Mouse (Mus musculus): Measurements from ENCODE around the gene Hist1h2ao. TPM values are rescaled to one million over a fixed set of nuclear protein-coding genes. Genes with fewer than 3 reads are reported as not detected.

Gene Hist1h2ao
- polyA plus RNA-seq, 1 experiment from 2014 or later, result not detected

DNA sequence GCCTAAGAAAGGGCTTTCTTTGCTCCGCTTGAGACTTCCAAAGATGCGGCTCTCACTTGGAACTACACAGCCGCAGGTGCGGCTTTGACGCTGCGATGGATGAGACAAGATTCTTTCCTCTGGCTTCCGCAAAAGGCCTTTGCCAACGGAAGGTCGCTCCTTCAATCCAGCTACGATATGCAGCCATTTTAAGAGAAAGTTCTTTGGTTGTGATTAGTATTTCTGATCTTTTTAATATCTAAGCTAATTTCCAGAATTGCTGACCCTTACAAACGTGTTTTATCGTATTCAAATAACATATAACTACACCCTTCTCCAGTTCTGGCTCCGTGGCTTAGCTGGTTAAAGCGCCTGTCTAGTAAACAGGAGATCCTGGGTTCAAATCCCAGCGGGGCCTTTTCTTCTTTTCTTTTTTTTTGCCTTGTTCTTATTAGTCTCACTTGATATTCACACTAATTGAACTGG is 45.5 kb downstream of the Hist1h2ao start:
- no peak overlapping the region for H3K9ac ChIP-seq
- ATAC-seq (ENCODE audit: insufficient number of reproducible peaks, insufficient read depth, low FRiP score, low TSS enrichment), result no peak
- no peak overlapping the region for H3K27ac ChIP-seq

More for the DNA sequence above, 45.5 kb downstream of the Hist1h2ao start:
- Histone ChIP-seq H3K4me3 (peak overlapping the region; percentile 39), H3K36me3 (no peaks in the 10 kb centered on the region), H3K27me3 (no peaks in the 10 kb centered on the region), H3K4me1 (no peaks in the 10 kb centered on the region), H3K4me2 (replicated peaks) (peak overlapping the region; percentile 45), H3K9me3 (no peaks in the 10 kb centered on the region)
- 1% methylated on average over 15 of the region's 15 CpGs for WGBS

Small RNA genes lying within 50 kb of the gene (microRNA-seq; reads per million reads assigned to microRNA genes)
- gene Gm19658 (not detected), gene Gm44346 (not detected), gene Gm44466 (not detected)

Other genes with a start within 250 kb of the Hist1h2ao start
- not detected in 2 replicates for gene Olfr1364, start 228.7 kb upstream of the Hist1h2ao start, polyA plus RNA-seq (2016; fragmentation: Nextera tagmentation; extraction: Ambion mirVana)
- not detected in 2 replicates for gene Olfr1362, start 196.4 kb upstream of the Hist1h2ao start, polyA plus RNA-seq (2016; fragmentation: Nextera tagmentation; extraction: Ambion mirVana)
- not detected in 2 replicates for gene Olfr11, start 167.9 kb upstream of the Hist1h2ao start, polyA plus RNA-seq (2016; fragmentation: Nextera tagmentation; extraction: Ambion mirVana)
- not detected in 2 replicates for gene Olfr1361, start 147.1 kb upstream of the Hist1h2ao start, polyA plus RNA-seq (2016; fragmentation: Nextera tagmentation; extraction: Ambion mirVana)
- gene Olfr1360, start 133.1 kb upstream of the Hist1h2ao start, polyA plus RNA-seq (2016; fragmentation: Nextera tagmentation; extraction: Ambion mirVana), result not detected in 2 replicates
- not detected in 2 replicates for gene Olfr1359, start 112.4 kb upstream of the Hist1h2ao start, polyA plus RNA-seq (2016; fragmentation: Nextera tagmentation; extraction: Ambion mirVana)
- 3.1 and 3.6 TPM in 2 replicates for gene Hist1h2bl, start 94.3 kb upstream of the Hist1h2ao start, polyA plus RNA-seq (2016; fragmentation: Nextera tagmentation; extraction: Ambion mirVana)
- gene Hist1h2ai, start 94.0 kb upstream of the Hist1h2ao start, polyA plus RNA-seq (2016; fragmentation: Nextera tagmentation; extraction: Ambion mirVana), result 41.3 and 50.1 TPM in 2 replicates
- 17.9 and 30.8 TPM in 2 replicates for gene Hist1h3h, start 92.8 kb upstream of the Hist1h2ao start, polyA plus RNA-seq (2016; fragmentation: Nextera tagmentation; extraction: Ambion mirVana)
- gene Hist1h2bm, start 88.4 kb upstream of the Hist1h2ao start, polyA plus RNA-seq (2016; fragmentation: Nextera tagmentation; extraction: Ambion mirVana), result 8.3 and 8.9 TPM in 2 replicates
- 1.6 and 1.9 TPM in 2 replicates for gene Hist1h4j, start 75.4 kb upstream of the Hist1h2ao start, polyA plus RNA-seq (2016; fragmentation: Nextera tagmentation; extraction: Ambion mirVana)
- gene Hist1h4k, start 60.0 kb upstream of the Hist1h2ao start, polyA plus RNA-seq (2016; fragmentation: Nextera tagmentation; extraction: Ambion mirVana), result 4.7 and 8.9 TPM in 2 replicates
- 37.1 and 46.3 TPM in 2 replicates for gene Hist1h2ak, start 56.6 kb upstream of the Hist1h2ao start, polyA plus RNA-seq (2016; fragmentation: Nextera tagmentation; extraction: Ambion mirVana)
- 4.1 and 4.3 TPM in 2 replicates for gene Hist1h2bn, start 56.3 kb upstream of the Hist1h2ao start, polyA plus RNA-seq (2016; fragmentation: Nextera tagmentation; extraction: Ambion mirVana)
- gene Hist1h1b, start 29.8 kb upstream of the Hist1h2ao start, polyA plus RNA-seq (2016; fragmentation: Nextera tagmentation; extraction: Ambion mirVana), result 35.1 and 35.4 TPM in 2 replicates
- gene Hist1h3i, start 27.1 kb upstream of the Hist1h2ao start, polyA plus RNA-seq (2016; fragmentation: Nextera tagmentation; extraction: Ambion mirVana), result 144 and 172 TPM in 2 replicates
- 13.0 and 18.3 TPM in 2 replicates for gene Hist1h2an, start 23.2 kb upstream of the Hist1h2ao start, polyA plus RNA-seq (2016; fragmentation: Nextera tagmentation; extraction: Ambion mirVana)
- gene Hist1h2bp, start 23.0 kb upstream of the Hist1h2ao start, polyA plus RNA-seq (2016; fragmentation: Nextera tagmentation; extraction: Ambion mirVana), result 1.5 and 1.8 TPM in 2 replicates
- 35.6 and 40.3 TPM in 2 replicates for gene Hist1h2bq, start 268 bp upstream of the Hist1h2ao start, polyA plus RNA-seq (2016; fragmentation: Nextera tagmentation; extraction: Ambion mirVana)
- gene Hist1h4m, start 1.3 kb downstream of the Hist1h2ao start, polyA plus RNA-seq (2016; fragmentation: Nextera tagmentation; extraction: Ambion mirVana), result not detected in 2 replicates
- gene Hist1h4n, start 21.7 kb downstream of the Hist1h2ao start, polyA plus RNA-seq (2016; fragmentation: Nextera tagmentation; extraction: Ambion mirVana), result 18.0 and 19.5 TPM in 2 replicates
- gene Hist1h2ap, start 23.0 kb downstream of the Hist1h2ao start, polyA plus RNA-seq (2016; fragmentation: Nextera tagmentation; extraction: Ambion mirVana), result 4,825 and 4,891 TPM in 2 replicates
- gene Hist1h2br, start 23.3 kb downstream of the Hist1h2ao start, polyA plus RNA-seq (2016; fragmentation: Nextera tagmentation; extraction: Ambion mirVana), result 34.0 and 43.6 TPM in 2 replicates
- gene Zfp184, start 134.6 kb downstream of the Hist1h2ao start, polyA plus RNA-seq (2016; fragmentation: Nextera tagmentation; extraction: Ambion mirVana), result 21.7 and 23.6 TPM in 2 replicates
- 0.33 TPM in 1 of 2 replicates, not detected in the other for gene Pom121l2, start 170.7 kb downstream of the Hist1h2ao start, polyA plus RNA-seq (2016; fragmentation: Nextera tagmentation; extraction: Ambion mirVana)
- gene Prss16, start 199.3 kb downstream of the Hist1h2ao start, polyA plus RNA-seq (2016; fragmentation: Nextera tagmentation; extraction: Ambion mirVana), result 0.69 and 0.95 TPM in 2 replicates
- 8.0 and 8.3 TPM in 2 replicates for gene Hist1h2ah, start 225.1 kb downstream of the Hist1h2ao start, polyA plus RNA-seq (2016; fragmentation: Nextera tagmentation; extraction: Ambion mirVana)
- gene Hist1h2bk, start 225.4 kb downstream of the Hist1h2ao start, polyA plus RNA-seq (2016; fragmentation: Nextera tagmentation; extraction: Ambion mirVana), result 19.4 and 20.1 TPM in 2 replicates
- gene Hist1h4i, start 230.9 kb downstream of the Hist1h2ao start, polyA plus RNA-seq (2016; fragmentation: Nextera tagmentation; extraction: Ambion mirVana), result 26.8 and 29.2 TPM in 2 replicates
- gene Hist1h2ag, start 232.5 kb downstream of the Hist1h2ao start, polyA plus RNA-seq (2016; fragmentation: Nextera tagmentation; extraction: Ambion mirVana), result 117 and 124 TPM in 2 replicates
- 15.2 and 17.7 TPM in 2 replicates for gene Hist1h2bj, start 232.7 kb downstream of the Hist1h2ao start, polyA plus RNA-seq (2016; fragmentation: Nextera tagmentation; extraction: Ambion mirVana)